Mouse (Mus musculus): ENCODE measurements around the gene Hist1h1d. TPM values are rescaled to one million over a fixed set of nuclear protein-coding genes. Genes with fewer than 3 reads are reported as not detected.

The Hist1h1d gene
- polyA plus RNA-seq, 1 experiment from 2014 or later = 0.87 TPM

DNA sequence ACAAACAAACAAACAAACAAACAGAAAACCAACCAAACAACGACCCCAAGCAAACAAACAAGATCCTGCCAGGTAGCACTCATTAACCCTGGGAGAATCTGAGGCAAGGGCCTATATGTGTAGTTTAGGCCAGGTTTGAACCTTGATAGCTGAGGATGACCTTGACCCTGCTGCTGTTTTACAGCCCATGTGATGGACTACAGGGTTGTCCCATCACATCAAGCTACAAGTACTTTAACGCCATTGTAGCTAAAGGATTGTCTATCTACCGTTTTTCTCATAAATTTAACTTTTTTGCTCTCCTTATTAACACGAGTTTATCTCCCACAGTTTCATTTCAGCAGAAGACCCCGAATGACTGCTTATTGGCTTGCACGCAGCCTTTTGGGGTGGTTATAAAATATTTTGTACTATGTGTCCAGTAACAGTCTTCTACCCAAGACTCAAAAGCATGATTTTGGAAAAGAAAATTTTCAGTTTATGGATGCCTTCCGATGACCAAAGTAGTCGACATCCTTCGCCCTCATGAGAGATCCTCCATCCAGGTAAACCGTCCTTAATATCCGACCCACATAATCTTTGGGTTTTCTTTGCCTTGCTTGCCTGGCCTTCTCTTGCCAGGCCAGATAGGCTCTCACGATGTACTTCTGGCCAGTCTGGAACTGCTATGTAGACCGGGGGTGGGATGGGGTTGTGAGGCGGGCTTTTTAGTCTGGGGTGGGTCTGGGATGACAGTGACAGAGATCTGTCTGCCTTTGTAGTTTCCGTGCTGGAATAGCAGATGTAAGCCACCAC, 37.0 kb upstream of the Hist1h1d start:
- H3K9ac ChIP-seq (ENCODE audit: low read length) = peak overlapping the region; percentile 41; the same call in 1 of the 2 replicates
- DNase-seq (ENCODE audit: low spot score) (no peak), ATAC-seq (replicated peaks; ENCODE audit: low FRiP score) (no peak)
- no peaks in the 10 kb centered on the region for H3K9me3 ChIP-seq (ENCODE audit: control insufficient read depth, low read length)
- WGBS = 57% methylated on average over 15 of the region's 15 CpGs
- peak overlapping the region; percentile 62 for H3K4me2 ChIP-seq (ENCODE audit: low read depth, low read length, severe bottlenecking)
- 0 out of 2 replicates have a peak, but pooled peaks cover 3% of the 10 kb centered on the region for H3K4me1 ChIP-seq (replicated peaks; ENCODE audit: control insufficient read depth, insufficient read depth, low read length)
- no peaks in the 10 kb centered on the region for H3K36me3 ChIP-seq (ENCODE audit: control insufficient read depth, insufficient read depth, low read length)
- peak overlapping the region; percentile 42 for H3K4me3 ChIP-seq (ENCODE audit: low read depth, low read length)
- no peaks in the 10 kb centered on the region for H3K27me3 ChIP-seq (ENCODE audit: control insufficient read depth, insufficient read depth, low read length)
- no peak overlapping the region for H3K27ac ChIP-seq (ENCODE audit: low read depth, low read length)

DNA sequence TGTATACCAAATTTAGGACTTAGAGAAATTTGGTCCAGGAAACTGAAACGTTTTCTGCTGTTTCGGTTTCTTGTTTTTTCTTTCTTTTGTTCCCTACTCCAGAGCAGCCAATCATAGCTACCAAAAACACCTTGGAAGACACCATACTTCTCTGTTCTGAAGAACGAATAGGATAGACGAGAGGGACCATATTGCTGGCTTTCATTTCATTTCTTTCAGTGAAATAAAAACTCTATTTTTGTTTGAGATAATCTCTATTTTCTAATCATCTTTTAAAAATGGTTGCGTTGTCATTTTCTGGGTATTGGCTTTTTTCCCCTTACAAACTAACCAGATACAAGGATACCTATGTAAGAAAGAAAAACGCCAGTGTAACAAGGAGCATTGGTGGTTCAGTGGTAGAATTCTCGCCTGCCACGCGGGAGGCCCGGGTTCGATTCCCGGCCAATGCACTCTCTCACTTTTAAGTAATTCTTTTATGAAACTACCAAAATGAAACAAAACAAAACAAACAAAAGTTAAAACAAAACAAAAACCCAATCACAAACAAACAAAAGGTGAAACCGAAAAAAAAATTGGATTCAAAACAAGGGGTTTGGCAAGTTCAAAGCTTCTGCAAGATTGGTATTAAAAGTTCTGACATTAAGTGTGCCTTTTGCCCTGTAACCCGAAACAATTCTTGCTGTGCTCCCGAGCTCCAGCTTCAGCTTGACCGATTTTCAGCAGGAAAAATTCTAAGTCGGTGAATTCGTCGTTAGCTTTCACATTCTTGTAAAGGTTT, 36.0 kb upstream of the Hist1h1d start:
- Histone ChIP-seq H3K4me3 (ENCODE audit: low read depth, low read length) (peak overlapping the region; percentile 42), H3K36me3 (ENCODE audit: control insufficient read depth, insufficient read depth, low read length) (no peaks in the 10 kb centered on the region), H3K4me1 (replicated peaks; ENCODE audit: control insufficient read depth, insufficient read depth, low read length) (0 out of 2 replicates have a peak, but pooled peaks cover 3% of the 10 kb centered on the region), H3K27ac (ENCODE audit: low read depth, low read length) (no peak overlapping the region), H3K27me3 (ENCODE audit: control insufficient read depth, insufficient read depth, low read length) (no peaks in the 10 kb centered on the region), H3K9ac (ENCODE audit: low read length) (peak overlapping the region; percentile 37; the same call in 1 of the 2 replicates), H3K9me3 (ENCODE audit: control insufficient read depth, low read length) (no peaks in the 10 kb centered on the region), H3K4me2 (ENCODE audit: low read depth, low read length, severe bottlenecking) (peak overlapping the region; percentile 86)
- DNase-seq (ENCODE audit: low spot score) = peak; percentile 88
- peak; percentile 64 for ATAC-seq (replicated peaks; ENCODE audit: low FRiP score)
- 1% methylated on average over 19 of the region's 19 CpGs for WGBS

DNA sequence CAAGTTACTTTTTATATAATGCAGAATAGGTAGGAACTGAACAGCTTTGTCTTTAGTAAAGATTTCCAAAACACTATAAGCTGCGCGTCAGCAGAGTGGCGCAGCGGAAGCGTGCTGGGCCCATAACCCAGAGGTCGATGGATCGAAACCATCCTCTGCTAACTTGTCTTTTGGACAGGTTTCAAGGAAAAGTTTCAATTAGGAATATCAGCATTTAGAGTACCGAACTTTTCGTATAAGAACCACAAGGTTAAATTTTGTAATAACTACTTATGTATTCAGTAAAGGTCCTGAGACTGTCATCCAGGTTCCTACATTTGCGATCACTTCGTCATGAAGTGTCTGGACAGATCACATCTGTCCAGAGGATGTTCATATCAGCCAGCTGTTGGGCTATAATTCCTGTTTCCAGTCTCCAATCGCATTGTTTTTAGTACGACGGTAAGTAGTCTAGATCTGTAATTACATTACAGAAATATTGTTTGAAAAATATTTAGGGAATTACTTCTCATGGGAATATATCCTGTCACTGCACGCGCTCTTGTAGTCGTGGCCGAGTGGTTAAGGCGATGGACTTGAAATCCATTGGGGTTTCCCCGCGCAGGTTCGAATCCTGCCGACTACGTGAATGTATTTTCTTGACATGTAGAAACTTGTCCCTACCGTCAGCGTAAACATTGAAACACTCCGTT, 35.3 kb upstream of the Hist1h1d start:
- DNase-seq (ENCODE audit: low spot score) = peak; percentile 91
- Histone ChIP-seq H3K9ac (ENCODE audit: low read length) (peak overlapping the region; percentile 37; the same call in 1 of the 2 replicates), H3K27me3 (ENCODE audit: control insufficient read depth, insufficient read depth, low read length) (no peaks in the 10 kb centered on the region), H3K27ac (ENCODE audit: low read depth, low read length) (no peak overlapping the region), H3K4me3 (ENCODE audit: low read depth, low read length) (peak overlapping the region; percentile 42), H3K9me3 (ENCODE audit: control insufficient read depth, low read length) (no peaks in the 10 kb centered on the region), H3K36me3 (ENCODE audit: control insufficient read depth, insufficient read depth, low read length) (no peaks in the 10 kb centered on the region), H3K4me1 (replicated peaks; ENCODE audit: control insufficient read depth, insufficient read depth, low read length) (0 out of 2 replicates have a peak, but pooled peaks cover 3% of the 10 kb centered on the region), H3K4me2 (ENCODE audit: low read depth, low read length, severe bottlenecking) (peak overlapping the region; percentile 86)
- under 1% methylated on average over 27 of the region's 27 CpGs for WGBS
- peak; percentile 88 for ATAC-seq (replicated peaks; ENCODE audit: low FRiP score)

GRCm38 (mm10) chr13:23518295-23518603, 34.8 kb upstream of the Hist1h1d start:
- ATAC-seq (replicated peaks; ENCODE audit: low FRiP score) = no peak
- H3K9me3 ChIP-seq (ENCODE audit: control insufficient read depth, low read length) = no peaks in the 10 kb centered on the region
- H3K27me3 ChIP-seq (ENCODE audit: control insufficient read depth, insufficient read depth, low read length) = no peaks in the 10 kb centered on the region
- peak overlapping the region; percentile 86 for H3K4me2 ChIP-seq (ENCODE audit: low read depth, low read length, severe bottlenecking)
- H3K27ac ChIP-seq (ENCODE audit: low read depth, low read length) = no peak overlapping the region
- WGBS = under 1% methylated on average over 6 of the region's 6 CpGs
- no peaks in the 10 kb centered on the region for H3K36me3 ChIP-seq (ENCODE audit: control insufficient read depth, insufficient read depth, low read length)
- 0 out of 2 replicates have a peak, but pooled peaks cover 3% of the 10 kb centered on the region for H3K4me1 ChIP-seq (replicated peaks; ENCODE audit: control insufficient read depth, insufficient read depth, low read length)
- H3K9ac ChIP-seq (ENCODE audit: low read length) = no peak overlapping the region
- DNase-seq (ENCODE audit: low spot score) = no peak
- H3K4me3 ChIP-seq (ENCODE audit: low read depth, low read length) = peak overlapping the region; percentile 42

- no peaks in the 10 kb centered on the region for H3K9me3 ChIP-seq (ENCODE audit: control insufficient read depth, low read length)
- 0 out of 2 replicates have a peak, but pooled peaks cover 3% of the 10 kb centered on the region for H3K4me1 ChIP-seq (replicated peaks; ENCODE audit: control insufficient read depth, insufficient read depth, low read length)
- DNase-seq (ENCODE audit: low spot score) (peak; percentile 83), ATAC-seq (replicated peaks; ENCODE audit: low FRiP score) (peak; percentile 63; the same call in 1 of the 2 replicates)
- no peaks in the 10 kb centered on the region for H3K36me3 ChIP-seq (ENCODE audit: control insufficient read depth, insufficient read depth, low read length)
- H3K4me3 ChIP-seq (ENCODE audit: low read depth, low read length) = peak overlapping the region; percentile 40
- no peaks in the 10 kb centered on the region for H3K27me3 ChIP-seq (ENCODE audit: control insufficient read depth, insufficient read depth, low read length)
- H3K27ac ChIP-seq (ENCODE audit: low read depth, low read length) = no peak overlapping the region
- no peak overlapping the region for H3K9ac ChIP-seq (ENCODE audit: low read length)
- WGBS = under 1% methylated on average over 6 of the region's 6 CpGs
- peak overlapping the region; percentile 51; the same call in 1 of the 2 replicates for H3K4me2 ChIP-seq (ENCODE audit: low read depth, low read length, severe bottlenecking)
Measured at GRCm38 (mm10) chr13:23518885-23519284, 34.2 kb upstream of the Hist1h1d start.

GRCm38 (mm10) chr13:23519416-23519815, 33.6 kb upstream of the Hist1h1d start:
- H3K9ac ChIP-seq (ENCODE audit: low read length) = no peak overlapping the region
- H3K4me2 ChIP-seq (ENCODE audit: low read depth, low read length, severe bottlenecking) = peak overlapping the region; percentile 51; the same call in 1 of the 2 replicates
- H3K27ac ChIP-seq (ENCODE audit: low read depth, low read length) = no peak overlapping the region
- no peaks in the 10 kb centered on the region for H3K9me3 ChIP-seq (ENCODE audit: control insufficient read depth, low read length)
- no peaks in the 10 kb centered on the region for H3K27me3 ChIP-seq (ENCODE audit: control insufficient read depth, insufficient read depth, low read length)
- ATAC-seq (replicated peaks; ENCODE audit: low FRiP score) (peak; percentile 57), DNase-seq (ENCODE audit: low spot score) (peak; percentile 86)
- 0 out of 2 replicates have a peak, but pooled peaks cover 3% of the 10 kb centered on the region for H3K4me1 ChIP-seq (replicated peaks; ENCODE audit: control insufficient read depth, insufficient read depth, low read length)
- 1% methylated on average over 10 of the region's 10 CpGs for WGBS
- H3K36me3 ChIP-seq (ENCODE audit: control insufficient read depth, insufficient read depth, low read length) = no peaks in the 10 kb centered on the region
- peak overlapping the region; percentile 40 for H3K4me3 ChIP-seq (ENCODE audit: low read depth, low read length)

GRCm38 (mm10) chr13:23521703-23522102, 31.4 kb upstream of the Hist1h1d start:
- ATAC-seq (replicated peaks; ENCODE audit: low FRiP score) (no peak), DNase-seq (ENCODE audit: low spot score) (peak; percentile 84)
- WGBS = under 1% methylated on average over 14 of the region's 14 CpGs
- Histone ChIP-seq H3K4me2 (ENCODE audit: low read depth, low read length, severe bottlenecking) (no peak overlapping the region), H3K36me3 (ENCODE audit: control insufficient read depth, insufficient read depth, low read length) (no peaks in the 10 kb centered on the region), H3K27me3 (ENCODE audit: control insufficient read depth, insufficient read depth, low read length) (no peaks in the 10 kb centered on the region), H3K4me3 (ENCODE audit: low read depth, low read length) (no peak overlapping the region), H3K27ac (ENCODE audit: low read depth, low read length) (no peak overlapping the region), H3K4me1 (replicated peaks; ENCODE audit: control insufficient read depth, insufficient read depth, low read length) (0 out of 2 replicates have a peak, but pooled peaks cover 2% of the 10 kb centered on the region), H3K9ac (ENCODE audit: low read length) (no peak overlapping the region), H3K9me3 (ENCODE audit: control insufficient read depth, low read length) (no peaks in the 10 kb centered on the region)

GRCm38 (mm10) chr13:23523976-23524375, 29.1 kb upstream of the Hist1h1d start:
- ATAC-seq (replicated peaks; ENCODE audit: low FRiP score) (no peak), DNase-seq (ENCODE audit: low spot score) (no peak)
- Histone ChIP-seq H3K9me3 (ENCODE audit: control insufficient read depth, low read length) (no peaks in the 10 kb centered on the region), H3K4me1 (replicated peaks; ENCODE audit: control insufficient read depth, insufficient read depth, low read length) (0 out of 2 replicates have a peak, but pooled peaks cover 2% of the 10 kb centered on the region), H3K36me3 (ENCODE audit: control insufficient read depth, insufficient read depth, low read length) (no peaks in the 10 kb centered on the region), H3K4me3 (ENCODE audit: low read depth, low read length) (no peak overlapping the region), H3K27me3 (ENCODE audit: control insufficient read depth, insufficient read depth, low read length) (no peaks in the 10 kb centered on the region), H3K9ac (ENCODE audit: low read length) (no peak overlapping the region), H3K27ac (ENCODE audit: low read depth, low read length) (no peak overlapping the region), H3K4me2 (ENCODE audit: low read depth, low read length, severe bottlenecking) (no peak overlapping the region)
- WGBS = 60% methylated on average over 5 of the region's 5 CpGs
